Mouse (Mus musculus) embryonic facial prominence, embryonic 10.5 days (tissue): ENCODE data around the gene Olfr164. TPM values are rescaled to one million over a fixed set of nuclear protein-coding genes. Genes with fewer than 3 reads are reported as not detected.

Experiments
- DNase-seq: peaks from one replicate; pipeline ENCODE4 v3.0.0-alpha.2; 2017; ENCODE audit warnings: low spot score
- H3K27ac ChIP-seq: fragments of 300-500 bp; sonication (generic); replicated peaks from 2 replicates; pipeline ENCODE4 v1.5.1; 2016; ENCODE audit warnings: mild to moderate bottlenecking
- H3K27me3 ChIP-seq: fragments of 300-500 bp; sonication (generic); replicated peaks from 2 replicates; pipeline ENCODE4 v1.6.1; 2016; ENCODE audit warnings: low read depth, mild to moderate bottlenecking; ENCODE audit not compliant: poor library complexity, severe bottlenecking
- H3K36me3 ChIP-seq: fragments of 300-500 bp; sonication (generic); replicated peaks from 2 replicates; pipeline ENCODE4 v1.6.1; 2016; ENCODE audit warnings: mild to moderate bottlenecking, moderate library complexity
- H3K4me1 ChIP-seq: fragments of 300-500 bp; sonication (generic); 2 replicates; pipeline ENCODE4 v1.6.1; 2016
- H3K4me3 ChIP-seq: fragments of 300-500 bp; sonication (generic); 2 replicates; pipeline ENCODE4 v1.5.1; 2016; ENCODE audit warnings: mild to moderate bottlenecking, moderate library complexity
- H3K9me3 ChIP-seq: fragments of 300-500 bp; sonication (generic); 2 replicates; pipeline ENCODE4 v1.6.1; 2016; ENCODE audit warnings: mild to moderate bottlenecking
- WGBS: fragments of 180-500 bp; shearing (Covaris S2); methylation state at CpG from one replicate; pipeline ENCODE4 v1.1.7; 2016; 5-methylcytosine and 5-hydroxymethylcytosine counted together
- microRNA-seq: library from miRNA; unstranded; fragments of <30 nt; microRNA quantifications from one replicate; pipeline ENCODE4, GENCODE M21; 2017
- polyA plus RNA-seq: library from polyadenylated mRNA; unstranded; fragments of >200 nt; fragmentation: Nextera tagmentation; extraction: Ambion mirVana; gene quantifications from 2 replicates; pipeline ENCODE4 v1.2.1, GENCODE M21; 2016

Gene Olfr164
- not detected in 2 replicates for polyA plus RNA-seq

DNA sequence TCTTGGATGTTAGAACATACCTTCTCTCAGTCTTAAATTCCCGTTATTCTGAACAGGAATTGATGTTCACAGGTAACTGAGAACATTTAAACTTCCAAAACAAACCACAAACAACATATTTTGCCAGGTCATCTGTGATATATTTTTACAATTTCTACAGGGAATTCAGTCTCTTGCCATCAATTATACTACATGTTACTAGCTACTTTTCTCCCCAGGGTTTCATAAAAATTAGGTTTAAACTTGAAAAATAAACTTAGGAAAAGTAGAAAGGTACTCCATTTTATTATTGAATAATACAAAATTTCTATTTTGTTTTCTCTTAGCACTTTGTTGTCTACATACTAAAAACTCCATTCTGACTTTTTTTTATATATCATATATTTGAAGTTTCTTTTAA, at the start of gene Olfr164:
TSS of gene Olfr164 (minus strand) at position 101 of the 400 bp plus-strand sequence.
- H3K27me3 ChIP-seq = no peaks in the 10 kb centered on the region
- 50% methylated on average over 1 of the region's 1 CpGs for WGBS
- H3K36me3 ChIP-seq = no peaks in the 10 kb centered on the region

DNA sequence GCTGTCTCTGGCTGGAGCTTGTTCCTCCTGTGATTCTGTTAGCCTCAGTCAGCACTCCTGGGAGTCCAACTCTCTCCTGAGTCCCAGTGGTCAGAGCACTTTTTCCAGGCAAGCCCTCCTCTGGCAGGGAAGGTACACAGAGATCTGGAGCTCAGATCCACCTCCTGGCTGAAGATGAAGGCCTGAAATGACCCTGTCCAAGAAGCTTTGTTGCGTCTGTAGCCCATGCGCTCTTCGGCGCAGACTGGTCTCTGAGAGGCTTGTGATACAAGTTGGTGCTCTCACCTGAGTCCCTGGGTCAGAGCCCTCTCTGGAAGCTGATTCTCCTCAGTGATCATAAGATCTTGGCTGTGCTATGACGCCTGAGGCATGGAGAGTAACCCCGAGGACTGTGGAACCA, 35.2 kb upstream of the Olfr164 start:
- no peak for DNase-seq
- Histone ChIP-seq H3K9me3 (peaks cover 6% of the 10 kb centered on the region; the same call in 1 of the 2 replicates), H3K27me3 (no peaks in the 10 kb centered on the region), H3K36me3 (no peaks in the 10 kb centered on the region), H3K4me3 (no peak overlapping the region), H3K27ac (no peak overlapping the region), H3K4me1 (no peaks in the 10 kb centered on the region)
- 93% methylated on average over 6 of the region's 6 CpGs for WGBS

More for the DNA sequence above, at the start of gene Olfr164:
- Histone ChIP-seq H3K4me3 (no peak within 1 kb of the TSS), H3K27ac (no peak within 1 kb of the TSS), H3K9me3 (no peaks in the 10 kb centered on the region), H3K4me1 (no peaks in the 10 kb centered on the region)
- no peak for DNase-seq

DNA sequence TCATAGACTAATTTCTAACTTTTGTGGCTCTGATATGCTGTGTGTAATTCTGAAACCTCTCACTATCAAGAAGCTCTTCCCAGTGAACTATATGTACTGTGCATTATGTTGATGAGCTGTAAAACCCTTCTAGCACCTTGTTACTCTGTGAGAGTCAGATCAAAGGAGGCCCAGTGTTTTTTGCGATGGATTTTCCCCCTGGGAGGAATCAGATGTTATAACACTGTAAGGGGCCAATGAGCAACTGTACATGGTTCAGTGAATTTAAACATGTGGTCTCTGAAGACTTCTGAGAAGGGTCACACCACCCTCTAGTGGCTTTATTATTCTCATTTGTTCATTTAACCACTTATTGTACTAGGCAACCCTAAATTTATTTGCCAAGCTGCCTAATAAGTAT, 50.6 kb downstream of the Olfr164 start:
- Histone ChIP-seq H3K27ac (no peak overlapping the region), H3K9me3 (no peaks in the 10 kb centered on the region), H3K4me3 (no peak overlapping the region), H3K36me3 (no peaks in the 10 kb centered on the region), H3K27me3 (no peaks in the 10 kb centered on the region), H3K4me1 (no peaks in the 10 kb centered on the region)
- DNase-seq = no peak
- 39% methylated on average over 1 of the region's 1 CpGs for WGBS

DNA sequence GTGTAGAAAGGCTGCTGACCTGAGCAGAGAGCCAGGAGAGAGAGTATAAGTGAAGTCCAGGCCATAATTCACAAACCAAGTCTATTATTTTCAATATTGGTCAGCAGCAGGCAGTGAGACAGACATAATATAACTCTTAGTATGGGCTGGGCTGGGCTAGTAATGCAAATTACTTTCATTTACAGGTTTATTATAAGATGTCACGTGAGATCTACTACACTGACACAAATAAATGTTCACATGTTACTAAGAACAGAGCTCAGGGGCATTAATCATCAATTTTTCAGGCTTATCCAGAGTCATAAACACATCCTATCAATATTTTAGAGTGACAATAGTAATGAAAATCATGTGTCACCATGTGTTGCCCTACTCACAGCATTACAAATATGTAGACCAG, 53.1 kb downstream of the Olfr164 start:
- Histone ChIP-seq H3K4me3 (no peak overlapping the region), H3K27me3 (no peaks in the 10 kb centered on the region), H3K4me1 (no peaks in the 10 kb centered on the region), H3K9me3 (no peaks in the 10 kb centered on the region), H3K36me3 (no peaks in the 10 kb centered on the region), H3K27ac (no peak overlapping the region)
- 64% methylated on average over 1 of the region's 1 CpGs for WGBS
- no peak for DNase-seq

DNA sequence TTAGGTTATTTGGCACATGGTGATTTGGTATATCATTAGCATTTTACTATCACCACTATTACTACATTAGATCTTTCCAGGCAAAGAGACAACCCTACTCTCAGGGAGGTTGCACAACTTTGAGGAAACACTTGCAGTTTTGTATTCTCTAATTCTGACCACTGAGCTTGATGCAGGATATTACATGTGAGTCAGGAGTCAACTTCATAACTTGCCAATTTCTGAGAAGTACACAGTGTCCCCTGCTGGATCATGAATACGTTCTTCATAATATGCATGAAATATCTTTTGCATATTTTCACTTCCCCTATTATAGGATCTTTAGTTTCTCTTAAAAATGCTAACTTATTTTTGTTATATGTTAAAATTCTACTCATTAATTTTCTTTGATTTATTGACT, 68.0 kb downstream of the Olfr164 start:
- Histone ChIP-seq H3K27me3 (no peaks in the 10 kb centered on the region), H3K4me3 (no peak overlapping the region), H3K9me3 (0 out of 2 replicates have a peak, but pooled peaks cover 7% of the 10 kb centered on the region), H3K4me1 (no peaks in the 10 kb centered on the region), H3K27ac (no peak overlapping the region), H3K36me3 (no peaks in the 10 kb centered on the region)
- WGBS = 81% methylated on average over 1 of the region's 1 CpGs
- no peak for DNase-seq

DNA sequence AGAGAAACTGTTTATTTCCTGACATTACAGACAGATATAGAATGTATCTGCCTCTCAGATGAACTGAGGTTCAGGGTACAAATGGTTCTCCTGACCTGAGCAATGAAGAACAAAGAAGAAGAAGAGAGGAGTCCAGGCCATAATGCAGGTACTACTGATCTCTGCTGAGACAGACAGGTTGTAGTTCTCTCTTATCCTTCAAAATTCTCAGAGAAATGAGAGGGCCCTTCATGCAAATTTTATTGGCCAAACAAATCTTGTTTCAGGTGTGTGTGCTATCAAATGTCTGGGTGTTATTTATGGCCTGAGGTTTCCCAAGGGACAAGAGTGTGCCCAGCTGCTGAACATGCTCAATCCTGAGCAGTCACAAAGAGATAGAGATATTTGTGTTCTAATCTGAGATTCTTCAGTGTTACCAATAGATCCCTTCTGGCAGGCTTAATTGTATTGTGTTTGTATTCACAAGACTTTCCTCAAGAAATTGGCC, 72.3 kb downstream of the Olfr164 start:
- no peaks in the 10 kb centered on the region for H3K27me3 ChIP-seq
- no peaks in the 10 kb centered on the region for H3K9me3 ChIP-seq
- DNase-seq = no peak
- H3K4me3 ChIP-seq = no peak overlapping the region
- no peak overlapping the region for H3K27ac ChIP-seq
- H3K4me1 ChIP-seq = no peaks in the 10 kb centered on the region
- H3K36me3 ChIP-seq = no peaks in the 10 kb centered on the region

DNA sequence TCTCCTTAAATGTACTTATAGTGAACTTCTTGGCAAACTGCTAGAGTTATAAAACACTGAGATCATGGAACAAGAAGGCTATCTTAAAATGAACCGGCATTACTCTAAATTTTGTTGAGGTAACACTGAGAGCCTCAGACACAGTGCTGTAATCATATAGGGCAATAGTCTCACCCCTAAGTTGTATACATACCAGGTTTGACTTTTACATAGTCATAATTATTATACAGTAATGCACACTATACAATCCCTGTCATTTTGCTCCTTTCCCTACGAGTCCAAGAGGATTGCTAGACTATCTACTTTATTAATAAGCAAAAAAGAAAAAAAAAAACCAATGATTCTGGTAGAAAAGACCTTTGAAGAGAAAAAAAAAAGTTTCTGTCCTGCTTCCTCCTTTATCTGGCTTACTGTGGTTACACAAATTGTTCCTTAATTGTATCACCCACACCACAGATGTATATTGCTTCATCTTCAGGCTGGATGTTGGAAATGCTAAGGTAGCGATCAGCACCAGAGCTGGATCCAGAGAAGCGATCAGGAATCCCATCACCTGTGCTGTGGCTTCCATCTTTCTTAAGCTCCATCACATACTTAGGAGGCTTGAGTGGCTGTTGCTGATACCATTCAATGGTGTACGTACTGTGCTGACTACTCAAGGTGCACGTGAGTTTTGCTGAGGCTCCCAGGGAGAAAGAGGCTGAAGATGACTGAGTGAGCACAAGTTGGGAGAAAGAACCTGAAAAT, 72.9 kb downstream of the Olfr164 start:
- H3K27ac ChIP-seq = no peak overlapping the region
- no peaks in the 10 kb centered on the region for H3K4me1 ChIP-seq
- H3K4me3 ChIP-seq = no peak overlapping the region
- H3K36me3 ChIP-seq = no peaks in the 10 kb centered on the region
- H3K27me3 ChIP-seq = no peaks in the 10 kb centered on the region
- WGBS = 86% methylated on average over 6 of the region's 6 CpGs
- DNase-seq = no peak
- no peaks in the 10 kb centered on the region for H3K9me3 ChIP-seq

DNA sequence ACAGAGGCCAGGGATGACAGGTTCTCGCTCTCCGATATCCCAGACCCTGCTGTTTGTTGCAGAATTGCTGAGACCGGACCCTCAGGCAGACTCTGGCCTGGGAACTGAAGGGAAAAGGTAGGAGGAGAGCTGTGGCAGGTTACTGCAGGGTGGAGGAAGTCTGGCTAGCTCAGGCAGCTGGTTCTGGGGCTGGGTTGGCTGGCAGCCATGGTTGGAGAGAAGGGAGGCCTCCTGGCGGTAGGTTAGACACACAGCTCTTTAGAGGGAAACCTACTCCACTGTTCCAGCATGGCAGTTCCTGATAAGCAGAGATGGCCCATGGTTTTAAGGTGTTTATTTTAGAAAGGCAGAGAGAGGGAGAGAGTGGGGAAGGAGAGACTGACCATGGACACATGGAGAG, 77.1 kb downstream of the Olfr164 start:
- no peaks in the 10 kb centered on the region for H3K4me1 ChIP-seq
- H3K27ac ChIP-seq = no peak overlapping the region
- no peak overlapping the region for H3K4me3 ChIP-seq
- no peak for DNase-seq
- no peaks in the 10 kb centered on the region for H3K27me3 ChIP-seq
- H3K9me3 ChIP-seq = no peaks in the 10 kb centered on the region
- H3K36me3 ChIP-seq = no peaks in the 10 kb centered on the region
- WGBS = 86% methylated on average over 4 of the region's 4 CpGs

Small RNA genes lying within 50 kb of the gene (microRNA-seq; reads per million reads assigned to microRNA genes)
- gene Gm23612 = not detected

Other genes starting within 250 kb of the Olfr164 start
- gene Olfr165, start 109.1 kb upstream of the Olfr164 start, polyA plus RNA-seq = not detected in 2 replicates
- gene Olfr166, start 169.6 kb upstream of the Olfr164 start, polyA plus RNA-seq = not detected in 2 replicates
- not detected in 2 replicates for gene Olfr167, start 208.2 kb upstream of the Olfr164 start, polyA plus RNA-seq
- gene Olfr168, start 221.5 kb upstream of the Olfr164 start, polyA plus RNA-seq = not detected in 2 replicates